Mouse (Mus musculus) ES-E14 (cell line): ENCODE results near the gene Hmga1b. TPM values are rescaled to one million over a fixed set of nuclear protein-coding genes. Genes with fewer than 3 reads are reported as not detected.
A peak's percentile ranks its signal among the peaks of the same experiment; 100 is the strongest.
"Not testable (repeated sequence)": the region's sequence is repeated elsewhere in the genome, so short reads cannot be mapped to it uniquely, and the experiment has no call there.

Source experiments
- DNase-seq: peaks from one replicate; pipeline ENCODE4 v3.0.0-alpha.2; 2013; ENCODE audit warnings: low read depth, low spot score
- H3K27ac ChIP-seq: 2 replicates; pipeline ENCODE4 v1.5.1; 2012; ENCODE audit warnings: low read depth, mild to moderate bottlenecking, low read length, moderate library complexity, mixed read lengths; ENCODE audit not compliant: poor library complexity, insufficient read depth, severe bottlenecking
- H3K36me3 ChIP-seq: 2 replicates; pipeline ENCODE4 v1.6.1; 2012; ENCODE audit warnings: mild to moderate bottlenecking, low read length, moderate library complexity, mixed read lengths; ENCODE audit not compliant: control insufficient read depth, poor library complexity, insufficient read depth, severe bottlenecking
- H3K4me1 ChIP-seq, 2 experiments: fragments of 150-350 bp in 1 of 2; sonication (generic) in 1 of 2; 2 replicates each; pipeline ENCODE4 v1.6.1; 2012; ENCODE audit warnings: low read length in 2 of 2, mild to moderate bottlenecking in 1 of 2, mixed read lengths in 1 of 2; ENCODE audit not compliant: control insufficient read depth in 2 of 2, insufficient read depth in 2 of 2, poor library complexity in 1 of 2
- H3K4me3 ChIP-seq, 2 experiments: fragments of 150-350 bp in 1 of 2; sonication (generic) in 1 of 2; 2 replicates each; pipeline ENCODE4 v1.5.1; 2012; ENCODE audit warnings: low read length in 2 of 2, low read depth in 1 of 2, mild to moderate bottlenecking in 1 of 2, mixed read lengths in 1 of 2; ENCODE audit not compliant: insufficient read depth in 1 of 2, poor library complexity in 1 of 2, severe bottlenecking in 1 of 2
- H3K9ac ChIP-seq: 2 replicates; pipeline ENCODE4 v1.6.1; 2012; ENCODE audit warnings: low read depth, mild to moderate bottlenecking, low read length, mixed read lengths; ENCODE audit not compliant: poor library complexity, insufficient read depth, severe bottlenecking
- H3K9me3 ChIP-seq: fragments of 150-350 bp; sonication (generic); 2 replicates; pipeline ENCODE4 v1.6.1; 2012; ENCODE audit warnings: low read depth, mild to moderate bottlenecking, low read length; ENCODE audit not compliant: control insufficient read depth, insufficient read depth
- CHD2 ChIP-seq: IDR thresholded peaks from 2 replicates; pipeline ENCODE4 v1.6.1; 2014; ENCODE audit warnings: mild to moderate bottlenecking, low read depth, low read length, inconsistent platforms
- HCFC1 ChIP-seq: IDR thresholded peaks from 2 replicates; pipeline ENCODE4 v1.6.1; 2012; ENCODE audit warnings: low read length, inconsistent platforms, borderline replicate concordance; ENCODE audit not compliant: insufficient read depth
- MAFK ChIP-seq: IDR thresholded peaks from 2 replicates; pipeline ENCODE4 v1.6.1; 2014; ENCODE audit warnings: mild to moderate bottlenecking, low read depth, low read length, inconsistent platforms; ENCODE audit not compliant: insufficient read depth
- ZC3H11A ChIP-seq: IDR thresholded peaks from 2 replicates; pipeline ENCODE4 v1.6.1; 2012; ENCODE audit warnings: low read depth, mild to moderate bottlenecking, inconsistent platforms, low read length, borderline replicate concordance
- ZNF384 ChIP-seq: IDR thresholded peaks from 2 replicates; pipeline ENCODE4 v1.6.1; 2012; ENCODE audit warnings: low read depth, low read length, inconsistent platforms
- in situ Hi-C, 2 experiments: fragments of 600-800 bp; cut with MboI; formaldehyde crosslinking; loops; one replicate each; pipeline ENCODE4 v1.15.1; 2025; ENCODE audit warnings: low sequenced_read_pairs in 2 of 2, inconsistent platforms in 1 of 2; ENCODE audit not compliant: unreplicated experiment in 2 of 2
- total RNA-seq: library from RNA; depleted of rRNA; stranded (reverse); fragments of 300-350 nt; gene quantifications from 2 replicates; pipeline ENCODE4 v1.2.3, GENCODE M21; 2012

The Hmga1b gene
- total RNA-seq, 1 experiment = 244 TPM

GRCm38 (mm10) chr11:120727169-120727527 lies 35.4 kb upstream of the Hmga1b start, which contains the start of gene Dcxr:
Gene Dcxr (minus strand): TSS chr11:120727281.
- in situ Hi-C loops = loop anchor here in 1 of 2 experiments (5.0 kb wide), 1 partner anchor 50 kb away; no protein-coding TSS in a partner anchor
- TF ChIP-seq ZC3H11A (no peak), CHD2 (no peak), HCFC1 (no peak), ZNF384 (no peak), MAFK (no peak)
- Histone ChIP-seq H3K4me3 (peak within 1 kb of the TSS; percentile 89 to 93), H3K4me1 (peaks cover 3 to 11% of the 10 kb centered on the region in 2 experiments; a peak in 1 of 4 replicates), H3K36me3 (peaks cover 12% of the 10 kb centered on the region), H3K27ac (no peak within 1 kb of the TSS), H3K9me3 (no peaks in the 10 kb centered on the region), H3K9ac (peak within 1 kb of the TSS; percentile 77)
- no peak for DNase-seq

- Histone ChIP-seq H3K36me3 (peaks cover 12% of the 10 kb centered on the region), H3K4me1 (peaks cover 3 to 9% of the 10 kb centered on the region in 2 experiments; a peak in 1 of 4 replicates), H3K9me3 (no peaks in the 10 kb centered on the region), H3K27ac (no peak overlapping the region), H3K4me3 (no peak overlapping the region), H3K9ac (no peak overlapping the region)
- no peak for DNase-seq
- no peak for TF ChIP-seq ZNF384
- TF ChIP-seq ZC3H11A = 0 out of 2 replicates have a peak, but pooled peaks have one; percentile 1
- in situ Hi-C loops = loop anchor here in 1 of 2 experiments (5.0 kb wide), 1 partner anchor 50 kb away; no protein-coding TSS in a partner anchor
Measured at GRCm38 (mm10) chr11:120727564-120727963, 35.0 kb upstream of the Hmga1b start.

- DNase-seq = no peak
Measured at GRCm38 (mm10) chr11:120728530-120729240, 33.9 kb upstream of the Hmga1b start.

GRCm38 (mm10) chr11:120729432-120730050 lies 33.1 kb upstream of the Hmga1b start:
- not testable (repeated sequence) for H3K27ac ChIP-seq, H3K9ac ChIP-seq, DNase-seq, H3K9me3 ChIP-seq
- Histone ChIP-seq H3K4me3 (peak overlapping the region; percentile 4 to 47; a peak in 3 of 4 replicates), H3K4me1 (peaks cover 3 to 11% of the 10 kb centered on the region in 2 experiments; a peak in 1 of 4 replicates), H3K36me3 (peaks cover 12% of the 10 kb centered on the region)
- in situ Hi-C loops = loop anchor here in 1 of 2 experiments (5.0 kb wide), 1 partner anchor 48 kb away; no protein-coding TSS in a partner anchor

More at GRCm38 (mm10) chr11:120728530-120729240, 33.9 kb upstream of the Hmga1b start:
- Histone ChIP-seq H3K9me3 (no peaks in the 10 kb centered on the region), H3K4me1 (peaks cover 3 to 11% of the 10 kb centered on the region in 2 experiments; a peak in 1 of 4 replicates), H3K9ac (0 out of 2 replicates have a peak overlapping the region, but pooled peaks have one; percentile 2), H3K4me3 (peak overlapping the region; percentile 4 to 47; a peak in 2 of 4 replicates), H3K36me3 (peaks cover 12% of the 10 kb centered on the region), H3K27ac (no peak overlapping the region)
- TF ChIP-seq CHD2 = no peak
- TF ChIP-seq ZNF384 = no peak
- TF ChIP-seq HCFC1 = no peak
- TF ChIP-seq ZC3H11A = no peak
- TF ChIP-seq MAFK = no peak
- in situ Hi-C loops = loop anchor here in 1 of 2 experiments (5.0 kb wide), 1 partner anchor 49 kb away; no protein-coding TSS in a partner anchor
